Mouse (Mus musculus) heart, embryonic 12.5 days (tissue): ENCODE results near the gene Naga. TPM values are rescaled to one million over a fixed set of nuclear protein-coding genes. Genes with fewer than 3 reads are reported as not detected.

Experiments
- ATAC-seq: fragments of 200-750 bp; cut with Nextera tagmentation; 2 replicates; pipeline ENCODE4 v1.8.0; 2017; ENCODE audit warnings: moderate TSS enrichment, moderate library complexity; ENCODE audit not compliant: insufficient number of reproducible peaks, low FRiP score
- H3K27ac ChIP-seq: fragments of 300-500 bp; sonication (generic); 2 replicates; pipeline ENCODE4 v1.5.1; 2016; ENCODE audit warnings: mild to moderate bottlenecking, moderate library complexity; ENCODE audit not compliant: poor library complexity, severe bottlenecking
- H3K27me3 ChIP-seq: fragments of 300-500 bp; sonication (generic); replicated peaks from 2 replicates; pipeline ENCODE4 v1.6.1; 2016; ENCODE audit warnings: mild to moderate bottlenecking, moderate library complexity
- H3K36me3 ChIP-seq: fragments of 300-500 bp; sonication (generic); 2 replicates; pipeline ENCODE4 v1.6.1; 2016; ENCODE audit warnings: mild to moderate bottlenecking, moderate library complexity
- H3K4me1 ChIP-seq: fragments of 300-500 bp; sonication (generic); replicated peaks from 2 replicates; pipeline ENCODE4 v1.6.1; 2016; ENCODE audit warnings: mild to moderate bottlenecking
- H3K4me2 ChIP-seq: fragments of 300-500 bp; sonication (generic); 2 replicates; pipeline ENCODE4 v1.6.1; 2016; ENCODE audit warnings: mild to moderate bottlenecking, moderate library complexity
- H3K4me3 ChIP-seq: fragments of 300-500 bp; sonication (generic); 2 replicates; pipeline ENCODE4 v1.5.1; 2016; ENCODE audit warnings: mild to moderate bottlenecking
- H3K9ac ChIP-seq: fragments of 300-500 bp; sonication (generic); 2 replicates; pipeline ENCODE4 v1.6.1; 2016; ENCODE audit warnings: mild to moderate bottlenecking, moderate library complexity
- H3K9me3 ChIP-seq: fragments of 300-500 bp; sonication (generic); replicated peaks from 2 replicates; pipeline ENCODE4 v1.6.1; 2016; ENCODE audit warnings: mild to moderate bottlenecking, moderate library complexity
- WGBS: fragments of 180-500 bp; shearing (Covaris S2); methylation state at CpG from one replicate; pipeline ENCODE4 v1.1.7; 2016; 5-methylcytosine and 5-hydroxymethylcytosine counted together
- polyA plus RNA-seq: library from polyadenylated mRNA; unstranded; fragments of >200 nt; fragmentation: Nextera tagmentation; extraction: Ambion mirVana; gene quantifications from 2 replicates; pipeline ENCODE4 v1.2.1, GENCODE M21; 2016

Gene Naga
- 40.5 and 44.6 TPM in 2 replicates for polyA plus RNA-seq

DNA sequence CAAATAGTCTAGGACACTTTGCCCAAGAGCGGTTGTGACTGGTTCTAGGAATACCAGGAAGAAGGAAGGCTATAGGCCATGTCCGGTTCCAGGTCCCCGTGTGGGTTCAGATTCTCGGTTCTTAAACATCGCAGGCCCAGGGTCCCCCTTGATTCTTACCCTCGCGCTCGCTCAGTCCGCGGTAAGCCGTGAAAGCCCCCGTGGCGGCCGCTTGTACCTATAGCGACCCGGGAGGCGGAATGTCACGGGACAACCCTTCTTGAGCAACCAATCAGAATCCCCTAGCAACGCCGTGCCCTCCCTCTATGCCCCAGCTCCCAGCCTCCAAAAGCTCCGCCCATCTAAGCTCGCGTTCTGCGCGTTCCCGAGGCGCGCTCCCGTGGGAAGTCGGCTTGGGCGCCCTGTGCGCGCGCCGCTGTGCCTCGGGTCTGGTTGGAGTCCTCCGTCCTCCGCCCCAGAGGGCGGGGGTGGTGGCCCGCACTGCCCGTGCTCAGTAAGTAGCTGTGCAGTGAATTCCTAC lies at the start of gene Naga, which contains the start of the genes Pheta2 and Smdt1:
Gene Naga (minus strand): TSS at position 333 of the 520 bp plus-strand sequence.
Gene Pheta2 (plus strand): TSS at position 350 of the 520 bp plus-strand sequence.
Gene Smdt1 (plus strand): TSS at position 367 of the 520 bp plus-strand sequence.
- under 1% methylated on average over 41 of the region's 41 CpGs for WGBS

DNA sequence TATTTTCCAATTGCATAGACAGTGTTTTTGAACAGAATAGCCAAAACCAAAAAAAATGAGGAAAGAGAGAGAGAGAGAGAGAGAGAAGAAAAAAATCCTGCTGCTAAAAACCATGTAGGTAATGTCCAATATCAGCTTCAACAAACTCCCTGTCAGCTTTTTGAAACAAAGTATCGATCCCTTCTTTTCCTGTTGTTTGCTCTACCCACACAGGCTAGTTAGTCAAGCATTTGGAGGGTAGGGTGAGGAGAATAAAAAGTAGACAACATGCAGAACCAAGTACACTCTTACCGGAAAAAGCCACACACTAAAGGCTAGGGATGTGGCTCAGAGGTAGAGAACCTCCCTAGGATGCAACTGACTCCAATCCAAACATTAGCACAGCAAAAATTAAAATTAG lies 47.0 kb upstream of the Naga start:
- no peak for ATAC-seq
- WGBS, result 81% methylated on average over 2 of the region's 2 CpGs
- Histone ChIP-seq H3K27ac (no peak overlapping the region), H3K4me3 (no peak overlapping the region), H3K4me1 (peaks cover 5% of the 10 kb centered on the region; the same call in 1 of the 2 replicates), H3K4me2 (no peak overlapping the region), H3K36me3 (no peaks in the 10 kb centered on the region), H3K9me3 (no peaks in the 10 kb centered on the region), H3K27me3 (no peaks in the 10 kb centered on the region), H3K9ac (no peak overlapping the region)

More for the DNA sequence above, at the start of gene Naga, which contains the start of the genes Pheta2 and Smdt1:
- Histone ChIP-seq H3K4me2 (peak within 1 kb of the TSS; percentile 73), H3K9me3 (no peaks in the 10 kb centered on the region), H3K4me1 (peaks cover 41% of the 10 kb centered on the region), H3K36me3 (peaks cover 34% of the 10 kb centered on the region), H3K9ac (peak within 1 kb of the TSS; percentile 73), H3K27me3 (no peaks in the 10 kb centered on the region), H3K27ac (peak within 1 kb of the TSS; percentile 71), H3K4me3 (peak within 1 kb of the TSS; percentile 67)
- ATAC-seq, result peak; percentile 89

DNA sequence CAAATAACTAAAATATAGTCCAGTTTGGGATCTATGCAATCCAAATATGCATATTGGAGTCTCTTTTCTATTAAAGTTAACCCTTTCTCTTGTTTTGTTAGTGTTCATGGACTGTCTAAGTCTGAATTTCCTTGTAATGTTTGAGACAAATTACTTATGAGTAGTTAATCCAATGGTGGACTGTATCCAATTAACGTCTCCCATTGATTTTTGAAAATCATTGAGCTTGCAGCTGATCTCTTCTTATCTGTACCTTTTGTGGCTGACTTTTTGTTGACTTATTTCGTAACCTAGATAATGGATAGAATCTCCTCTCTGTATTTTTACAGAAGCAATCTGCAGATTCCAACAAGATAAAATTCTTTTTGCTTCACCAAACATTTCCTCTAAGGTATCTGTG lies 43.7 kb upstream of the Naga start:
- Histone ChIP-seq H3K9ac (no peak overlapping the region), H3K4me1 (peaks cover 26% of the 10 kb centered on the region), H3K4me2 (no peak overlapping the region), H3K4me3 (no peak overlapping the region), H3K36me3 (no peaks in the 10 kb centered on the region), H3K9me3 (no peaks in the 10 kb centered on the region), H3K27me3 (no peaks in the 10 kb centered on the region), H3K27ac (no peak overlapping the region)
- ATAC-seq, result no peak
- WGBS, result 88% methylated on average over 2 of the region's 2 CpGs

DNA sequence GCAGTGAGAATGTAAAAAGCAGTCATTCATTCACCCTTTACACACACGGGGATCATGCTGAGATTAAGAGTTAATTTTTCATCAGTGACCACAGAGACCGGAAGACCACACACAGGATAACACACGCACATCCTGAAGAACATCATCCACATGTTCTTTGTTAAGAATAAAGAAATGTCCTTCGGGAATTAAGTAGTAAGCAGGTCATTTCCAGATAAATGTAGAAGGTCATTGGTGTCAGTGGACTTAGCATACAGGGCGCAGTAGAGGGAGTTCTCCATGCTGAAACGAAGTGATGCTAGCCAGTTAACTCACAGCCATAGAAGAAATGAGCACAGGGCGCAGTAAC lies 42.0 kb upstream of the Naga start:
- WGBS, result 35% methylated on average over 7 of the region's 7 CpGs
- no peak for ATAC-seq
- Histone ChIP-seq H3K4me2 (peak overlapping the region; percentile 76), H3K27ac (peak overlapping the region; percentile 64; the same call in 1 of the 2 replicates), H3K4me3 (peak overlapping the region; percentile 50), H3K4me1 (peaks cover 39% of the 10 kb centered on the region), H3K27me3 (no peaks in the 10 kb centered on the region), H3K9ac (peak overlapping the region; percentile 72; the same call in 1 of the 2 replicates), H3K36me3 (no peaks in the 10 kb centered on the region), H3K9me3 (no peaks in the 10 kb centered on the region)

DNA sequence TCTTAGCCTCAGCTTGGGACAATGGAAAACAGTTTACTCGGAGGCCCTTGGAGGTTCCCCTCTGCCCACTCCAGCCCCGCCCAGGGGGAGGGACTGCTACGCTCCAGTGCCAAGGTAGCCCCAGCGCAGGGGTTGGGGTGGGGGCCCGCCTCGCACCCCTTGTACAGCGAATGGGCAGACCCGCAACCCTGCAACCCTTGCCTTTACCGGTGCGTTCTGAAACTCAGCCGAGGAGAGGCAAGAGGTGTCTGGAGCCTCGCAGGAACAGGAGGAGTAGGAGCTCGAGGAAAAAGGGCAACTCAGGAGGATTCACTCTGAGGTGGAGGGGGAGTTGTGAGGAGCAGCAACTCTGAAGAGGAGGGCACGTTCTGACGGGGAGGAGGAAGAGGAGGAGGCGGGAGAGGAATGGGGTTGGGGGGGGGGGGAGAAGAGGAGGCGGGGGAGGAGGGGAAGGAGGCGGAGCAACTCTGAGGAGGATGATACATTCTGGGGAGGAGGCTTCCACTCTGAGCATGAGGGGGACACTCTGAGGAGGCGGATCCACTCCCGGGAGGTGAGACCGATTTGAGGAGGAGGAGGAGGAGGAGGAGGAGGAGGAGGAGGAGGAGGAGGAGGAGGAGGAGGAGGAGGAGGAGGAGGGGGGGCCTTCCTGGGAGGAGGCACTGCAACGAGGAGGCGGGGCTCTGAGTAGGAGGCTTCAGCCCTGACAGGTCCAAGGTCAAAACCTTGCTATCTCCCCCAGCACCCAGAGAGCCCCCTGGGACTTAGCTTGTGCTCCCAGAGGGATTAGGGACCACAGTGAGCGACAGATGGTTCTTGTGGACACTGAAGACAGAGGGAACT lies 41.4 kb upstream of the Naga start, which contains the start of gene Cyp2d22:
Gene Cyp2d22 (minus strand): TSS at position 390 of the 843 bp plus-strand sequence.
- Histone ChIP-seq H3K27me3 (no peaks in the 10 kb centered on the region), H3K9ac (peak within 1 kb of the TSS; percentile 72), H3K4me3 (peak within 1 kb of the TSS; percentile 50), H3K27ac (peak within 1 kb of the TSS; percentile 64), H3K4me1 (peaks cover 39% of the 10 kb centered on the region), H3K9me3 (no peaks in the 10 kb centered on the region), H3K36me3 (no peaks in the 10 kb centered on the region), H3K4me2 (peak within 1 kb of the TSS; percentile 76)
- ATAC-seq, result peak; percentile 78
- WGBS, result 2% methylated on average over 19 of the region's 24 CpGs

DNA sequence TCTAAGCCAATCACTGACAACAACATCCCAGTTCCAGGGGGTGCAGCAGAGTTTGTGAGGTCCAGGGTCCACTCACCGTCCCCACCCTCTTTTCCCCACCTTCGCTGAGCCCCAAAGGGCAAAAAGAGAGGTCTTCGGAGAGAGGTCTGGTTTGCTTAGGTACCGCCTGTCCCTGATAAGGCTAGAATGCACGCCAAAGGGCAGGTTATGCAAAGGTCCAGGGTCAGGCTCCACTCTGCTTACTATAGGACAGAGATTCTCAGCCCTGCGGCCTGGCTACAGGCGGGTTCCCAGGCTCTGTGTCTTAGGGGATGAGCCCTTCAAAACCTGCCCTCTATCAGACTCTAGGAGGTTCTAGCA lies 40.8 kb upstream of the Naga start:
- H3K27me3 ChIP-seq, result no peaks in the 10 kb centered on the region
- H3K36me3 ChIP-seq, result no peaks in the 10 kb centered on the region
- H3K9ac ChIP-seq, result peak overlapping the region; percentile 72
- peak overlapping the region; percentile 76 for H3K4me2 ChIP-seq
- WGBS, result 16% methylated on average over 7 of the region's 7 CpGs
- H3K27ac ChIP-seq, result peak overlapping the region; percentile 64
- H3K4me1 ChIP-seq, result peaks cover 39% of the 10 kb centered on the region
- 0 out of 2 replicates have a peak, but pooled peaks have one; percentile 7 for ATAC-seq
- H3K4me3 ChIP-seq, result peak overlapping the region; percentile 50
- H3K9me3 ChIP-seq, result no peaks in the 10 kb centered on the region

DNA sequence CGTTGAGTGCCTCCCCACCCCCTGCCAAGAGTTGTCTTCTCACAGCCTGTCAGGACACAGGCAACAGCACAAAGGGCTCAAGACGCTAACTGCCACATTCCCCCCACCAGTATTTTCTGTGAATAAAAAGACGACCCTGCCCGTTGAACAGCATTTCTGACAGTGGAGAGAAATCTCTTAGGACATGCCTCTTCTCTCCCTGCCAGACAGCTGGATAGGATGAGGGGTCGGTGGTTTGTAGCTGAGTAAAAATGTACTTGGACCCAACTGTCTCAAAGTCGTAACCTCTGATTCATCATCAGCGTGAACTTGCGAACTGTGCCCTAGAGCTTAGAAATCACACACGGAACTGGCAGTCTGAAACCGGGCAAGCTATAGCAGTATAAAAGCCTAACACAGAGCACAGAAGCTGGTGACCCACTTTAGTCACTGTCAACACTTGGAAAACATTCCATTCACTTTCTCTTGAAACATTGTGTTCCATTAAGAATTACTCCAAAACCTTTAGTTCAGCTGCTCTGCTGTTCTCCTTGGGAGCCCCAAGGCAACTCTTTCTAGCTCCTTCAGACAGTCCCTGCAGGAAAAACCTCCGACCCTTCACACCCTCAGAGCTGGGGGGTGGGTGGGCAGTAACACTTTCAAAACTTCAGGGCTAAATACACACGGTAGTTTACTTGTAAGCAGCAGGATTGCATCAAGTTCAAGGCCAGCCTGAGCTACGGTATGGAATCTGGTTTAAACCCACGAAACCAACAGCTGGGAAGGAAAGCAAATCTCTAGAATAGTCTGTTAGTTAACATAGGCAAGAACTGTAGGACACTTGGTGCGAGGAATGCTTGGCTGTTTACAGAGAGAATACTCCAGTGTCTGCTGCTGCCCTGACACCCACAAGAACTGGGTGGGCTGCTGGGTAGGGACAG lies 39.8 kb upstream of the Naga start:
- WGBS, result 50% methylated on average over 15 of the region's 15 CpGs
- no peak overlapping the region for H3K4me3 ChIP-seq

DNA sequence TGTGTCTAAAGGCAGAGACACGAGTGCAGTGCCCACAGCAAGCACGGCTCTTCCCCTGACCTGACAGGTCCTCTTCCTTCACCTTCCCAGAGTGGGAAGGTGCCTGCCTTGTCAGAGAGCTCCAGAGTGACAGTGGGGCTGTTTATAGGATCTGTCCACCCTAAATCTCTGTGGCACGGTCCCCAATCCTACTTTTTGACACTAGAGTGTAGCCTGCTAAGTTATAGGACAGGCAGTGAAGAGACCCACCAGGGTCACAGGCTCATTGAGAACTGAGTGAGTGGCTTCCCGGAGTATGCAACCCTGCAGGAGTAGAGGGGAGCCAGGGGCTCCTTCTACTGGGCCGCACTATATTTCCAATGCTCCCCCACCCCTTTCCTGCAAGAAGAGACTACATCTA lies 39.0 kb upstream of the Naga start:
- ATAC-seq, result no peak
- Histone ChIP-seq H3K9me3 (no peaks in the 10 kb centered on the region), H3K4me3 (no peak overlapping the region), H3K4me2 (0 out of 2 replicates have a peak overlapping the region, but pooled peaks have one; percentile 30), H3K36me3 (peaks cover 9% of the 10 kb centered on the region; the same call in 1 of the 2 replicates), H3K4me1 (peaks cover 39% of the 10 kb centered on the region), H3K9ac (no peak overlapping the region), H3K27me3 (peaks cover 5% of the 10 kb centered on the region; the same call in 1 of the 2 replicates), H3K27ac (no peak overlapping the region)
- 67% methylated on average over 5 of the region's 5 CpGs for WGBS

More for the DNA sequence above, 39.8 kb upstream of the Naga start:
- Histone ChIP-seq H3K9me3 (no peaks in the 10 kb centered on the region), H3K36me3 (0 out of 2 replicates have a peak, but pooled peaks cover 2% of the 10 kb centered on the region), H3K27ac (peak overlapping the region; percentile 31; the same call in 1 of the 2 replicates), H3K9ac (no peak overlapping the region), H3K27me3 (no peaks in the 10 kb centered on the region), H3K4me2 (peak overlapping the region; percentile 30), H3K4me1 (peaks cover 39% of the 10 kb centered on the region)
- ATAC-seq, result no peak

DNA sequence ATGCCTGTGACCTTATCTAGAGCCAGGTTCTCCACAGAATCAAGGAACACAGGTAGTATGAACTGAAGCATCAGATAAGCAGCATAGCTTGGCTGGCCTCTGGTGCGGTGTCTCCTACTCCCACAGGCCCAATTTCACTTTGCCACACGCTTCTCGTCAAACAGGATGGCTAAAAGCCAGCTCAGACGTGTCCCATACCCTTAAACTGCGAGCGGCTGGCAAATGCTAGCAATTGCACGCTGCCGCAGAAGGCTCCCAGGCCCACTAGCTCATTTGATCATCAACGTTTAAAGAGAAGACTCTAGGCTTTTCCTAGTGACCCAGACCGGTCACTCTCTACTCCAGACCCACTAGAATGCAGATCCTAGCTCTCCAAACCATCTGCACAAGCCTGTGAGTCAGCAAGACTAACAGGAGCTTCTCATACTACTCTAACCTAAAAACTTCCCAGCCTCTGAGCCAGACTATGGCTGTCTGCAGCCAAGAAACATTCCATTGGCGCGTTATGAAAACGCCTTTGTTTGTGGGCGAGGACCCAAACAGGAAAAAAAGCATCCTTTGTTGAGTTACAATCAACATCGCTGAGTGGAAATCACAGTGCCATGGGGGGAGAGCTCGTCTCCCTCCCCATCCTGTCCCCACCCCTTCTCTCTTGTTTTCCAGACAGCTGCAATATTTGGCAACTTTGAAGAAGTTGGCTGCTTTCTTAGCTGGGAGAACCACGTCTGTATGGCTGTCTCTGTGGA lies 37.8 kb upstream of the Naga start:
- Histone ChIP-seq H3K27me3 (peaks cover 5% of the 10 kb centered on the region; the same call in 1 of the 2 replicates), H3K27ac (peak overlapping the region; percentile 63), H3K36me3 (peaks cover 16% of the 10 kb centered on the region; the same call in 1 of the 2 replicates), H3K4me2 (no peak overlapping the region), H3K9ac (no peak overlapping the region), H3K9me3 (no peaks in the 10 kb centered on the region), H3K4me3 (no peak overlapping the region), H3K4me1 (peaks cover 39% of the 10 kb centered on the region)
- WGBS, result 71% methylated on average over 17 of the region's 17 CpGs
- ATAC-seq, result no peak

DNA sequence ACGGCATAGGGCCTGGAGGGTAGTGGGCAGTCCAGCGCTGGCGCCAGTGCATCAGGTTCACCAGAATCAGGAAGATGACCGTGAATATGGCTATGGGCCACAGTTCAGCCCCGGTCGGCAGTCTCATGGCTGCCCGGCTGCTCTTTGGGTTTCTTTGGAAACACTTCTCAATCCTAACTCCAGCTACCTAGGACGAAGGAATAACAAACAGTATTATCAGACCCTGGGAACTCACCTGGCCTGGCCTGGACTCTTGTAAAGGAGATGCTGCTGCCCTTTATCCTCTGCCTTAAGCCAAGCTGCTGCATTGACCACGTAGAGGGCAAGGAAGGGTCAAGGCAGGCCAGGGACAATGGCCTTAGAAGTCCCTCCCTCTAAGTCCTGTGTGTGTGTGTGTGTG lies 37.1 kb upstream of the Naga start:
- Histone ChIP-seq H3K9ac (no peak overlapping the region), H3K27ac (0 out of 2 replicates have a peak overlapping the region, but pooled peaks have one; percentile 63), H3K27me3 (peaks cover 5% of the 10 kb centered on the region; the same call in 1 of the 2 replicates), H3K4me3 (no peak overlapping the region), H3K4me2 (no peak overlapping the region), H3K4me1 (peaks cover 35% of the 10 kb centered on the region), H3K36me3 (peaks cover 16% of the 10 kb centered on the region; the same call in 1 of the 2 replicates), H3K9me3 (no peaks in the 10 kb centered on the region)
- no peak for ATAC-seq
- WGBS, result 88% methylated on average over 9 of the region's 9 CpGs
